Mouse (Mus musculus): ENCODE data around the gene Isy1.

- TF ChIP-seq EP300 (IDR thresholded peaks at IDR 0.05; ENCODE audit: low read depth) (no peak), CTCF (IDR thresholded peaks at IDR 0.05; ENCODE audit: low read depth) (no peak)
Measured at GRCm38 (mm10) chr6:87873963-87874362, 35.4 kb upstream of the Isy1 start.

Measured in heart, postnatal 0 days (tissue).